Mouse (Mus musculus): ENCODE measurements around the gene Casp6. TPM values are rescaled to one million over a fixed set of nuclear protein-coding genes. Genes with fewer than 3 reads are reported as not detected.

Gene Casp6
- polyA plus RNA-seq, 1 experiment from 2014 or later, result 20.1 TPM

DNA sequence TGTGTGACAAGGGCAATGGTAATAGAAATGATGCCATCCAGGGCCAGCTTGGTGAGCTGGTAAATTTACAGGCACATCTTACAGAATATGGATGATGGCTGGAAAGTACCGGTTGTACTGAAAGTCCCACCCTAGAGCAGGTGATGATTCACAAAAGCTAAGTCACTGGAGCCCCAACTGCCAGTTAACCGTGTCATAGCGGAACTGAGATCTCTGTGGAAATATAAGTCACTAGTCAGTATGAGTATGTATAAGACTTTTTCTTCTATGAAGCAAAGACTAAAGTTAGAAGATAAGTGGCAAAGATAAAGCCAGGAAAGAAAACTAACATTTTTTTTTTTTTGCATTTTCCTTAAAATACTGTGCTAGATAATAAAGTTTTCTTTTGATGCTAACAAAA, 8.1 kb upstream of the Casp6 start:
- WGBS, result 93% methylated on average over 3 of the region's 3 CpGs
- H3K9ac ChIP-seq, result no peak overlapping the region
- H3K27ac ChIP-seq, result no peak overlapping the region
- H3K27me3 ChIP-seq (replicated peaks), result no peaks in the 10 kb centered on the region
- H3K36me3 ChIP-seq (replicated peaks), result peaks cover 6% of the 10 kb centered on the region; the same call in 1 of the 2 replicates
- no peaks in the 10 kb centered on the region for H3K4me1 ChIP-seq
- H3K4me3 ChIP-seq, result no peak overlapping the region
- no peaks in the 10 kb centered on the region for H3K9me3 ChIP-seq
- no peak for ATAC-seq (replicated peaks)
- no peak overlapping the region for H3K4me2 ChIP-seq

DNA sequence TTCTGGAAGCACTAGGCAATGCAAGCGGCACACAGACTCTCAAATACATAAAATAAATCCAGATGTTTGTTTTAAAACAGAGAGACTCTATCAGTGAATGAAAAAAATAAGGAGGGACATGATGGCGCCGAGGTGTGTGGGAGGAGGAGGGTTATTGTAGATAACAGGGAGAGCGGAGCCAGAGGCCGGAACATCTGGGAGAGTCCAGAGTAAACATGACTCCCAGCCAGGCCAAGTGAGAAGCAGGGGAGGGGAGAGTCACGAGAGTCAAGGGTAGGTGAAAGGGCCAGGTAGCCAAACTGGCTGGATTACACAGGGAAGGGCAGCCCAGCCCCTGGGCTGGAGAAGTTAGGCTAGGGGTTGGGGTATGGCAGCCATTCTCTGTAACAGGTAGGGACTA, 4.6 kb upstream of the Casp6 start:
- ATAC-seq (replicated peaks), result no peak
- no peak overlapping the region for H3K9ac ChIP-seq
- no peaks in the 10 kb centered on the region; the same call in 1 of the 2 replicates for H3K36me3 ChIP-seq (replicated peaks)
- H3K27ac ChIP-seq, result no peak overlapping the region
- no peak overlapping the region for H3K4me2 ChIP-seq
- H3K4me3 ChIP-seq, result no peak overlapping the region
- WGBS, result 92% methylated on average over 6 of the region's 6 CpGs
- H3K9me3 ChIP-seq, result no peaks in the 10 kb centered on the region
- H3K4me1 ChIP-seq, result peaks cover 3% of the 10 kb centered on the region
- no peaks in the 10 kb centered on the region for H3K27me3 ChIP-seq (replicated peaks)

DNA sequence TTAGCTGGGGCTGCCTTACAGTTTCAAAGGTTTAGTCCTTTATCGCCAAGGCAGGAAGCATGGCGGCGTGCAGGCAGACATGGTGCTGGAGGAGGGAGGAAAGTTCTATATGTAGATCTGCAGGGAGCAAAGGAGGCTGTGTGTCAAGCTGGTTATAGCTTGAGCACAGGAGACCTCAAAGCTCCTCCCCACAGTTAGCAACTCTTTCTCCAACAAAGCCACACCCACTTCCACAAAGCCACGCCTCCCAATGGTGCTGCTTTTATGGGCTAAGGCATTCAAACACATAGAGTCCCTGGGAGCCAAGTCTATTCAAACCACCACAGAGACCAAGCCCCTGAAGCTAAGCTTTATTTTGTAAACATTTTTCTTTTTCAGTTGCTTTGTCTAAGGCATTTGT, 2.3 kb upstream of the Casp6 start:
- no peaks in the 10 kb centered on the region for H3K27me3 ChIP-seq (replicated peaks)
- no peaks in the 10 kb centered on the region for H3K36me3 ChIP-seq (replicated peaks)
- ATAC-seq (replicated peaks), result no peak
- peaks cover 11% of the 10 kb centered on the region for H3K4me1 ChIP-seq
- H3K9ac ChIP-seq, result no peak overlapping the region
- H3K4me3 ChIP-seq, result no peak overlapping the region
- H3K9me3 ChIP-seq, result no peaks in the 10 kb centered on the region
- H3K27ac ChIP-seq, result no peak overlapping the region
- 60% methylated on average over 4 of the region's 4 CpGs for WGBS
- H3K4me2 ChIP-seq, result no peak overlapping the region

DNA sequence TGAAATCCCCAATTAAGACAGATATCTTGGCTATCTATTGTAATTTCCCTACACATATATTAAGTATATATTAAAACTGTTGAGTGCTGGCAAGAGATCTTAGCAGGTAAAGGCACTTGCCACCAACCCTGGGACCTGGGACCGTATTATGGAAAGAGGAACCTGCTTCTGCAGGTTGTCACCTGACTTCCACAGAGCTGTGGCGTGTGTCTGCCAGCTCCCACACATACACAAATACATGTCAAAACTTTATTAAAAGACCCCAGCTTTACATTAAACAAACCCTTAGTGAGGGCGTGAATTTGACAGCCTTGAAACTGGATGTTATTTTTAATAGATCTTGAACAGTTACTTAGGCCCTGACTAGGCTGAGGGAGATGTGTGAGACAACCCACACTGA, 2.1 kb downstream of the Casp6 start:
- Histone ChIP-seq H3K4me3 (no peak overlapping the region), H3K27ac (no peak overlapping the region), H3K4me2 (no peak overlapping the region), H3K4me1 (peaks cover 11% of the 10 kb centered on the region), H3K9me3 (no peaks in the 10 kb centered on the region), H3K27me3 (replicated peaks) (no peaks in the 10 kb centered on the region), H3K9ac (no peak overlapping the region), H3K36me3 (replicated peaks) (no peaks in the 10 kb centered on the region)
- no peak for ATAC-seq (replicated peaks)
- WGBS, result 95% methylated on average over 3 of the region's 3 CpGs

DNA sequence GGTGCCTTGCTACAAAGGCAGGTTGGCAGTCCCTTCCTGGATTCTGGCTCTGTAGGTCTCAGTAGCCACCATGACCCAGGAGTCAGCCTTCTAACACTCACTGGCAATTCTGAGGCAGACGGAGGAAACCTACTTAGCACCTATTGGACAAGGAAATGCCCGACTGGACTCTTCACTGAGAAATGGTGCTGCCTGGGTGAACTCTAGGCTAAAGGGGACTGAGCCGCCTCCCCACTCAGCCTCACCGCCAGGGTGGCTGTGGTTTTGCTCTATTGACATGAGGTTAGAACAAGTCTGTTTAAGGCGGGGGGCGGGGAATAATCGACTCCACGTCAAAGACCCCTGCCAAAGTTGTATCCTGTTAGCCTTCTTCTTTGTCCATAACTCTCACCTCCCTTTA, 2.6 kb downstream of the Casp6 start:
- H3K4me2 ChIP-seq, result no peak overlapping the region
- 84% methylated on average over 8 of the region's 8 CpGs for WGBS
- no peaks in the 10 kb centered on the region for H3K36me3 ChIP-seq (replicated peaks)
- no peak overlapping the region for H3K9ac ChIP-seq
- H3K27me3 ChIP-seq (replicated peaks), result no peaks in the 10 kb centered on the region
- no peak for ATAC-seq (replicated peaks)
- no peak overlapping the region for H3K27ac ChIP-seq
- no peaks in the 10 kb centered on the region for H3K9me3 ChIP-seq
- peaks cover 11% of the 10 kb centered on the region for H3K4me1 ChIP-seq
- no peak overlapping the region for H3K4me3 ChIP-seq

DNA sequence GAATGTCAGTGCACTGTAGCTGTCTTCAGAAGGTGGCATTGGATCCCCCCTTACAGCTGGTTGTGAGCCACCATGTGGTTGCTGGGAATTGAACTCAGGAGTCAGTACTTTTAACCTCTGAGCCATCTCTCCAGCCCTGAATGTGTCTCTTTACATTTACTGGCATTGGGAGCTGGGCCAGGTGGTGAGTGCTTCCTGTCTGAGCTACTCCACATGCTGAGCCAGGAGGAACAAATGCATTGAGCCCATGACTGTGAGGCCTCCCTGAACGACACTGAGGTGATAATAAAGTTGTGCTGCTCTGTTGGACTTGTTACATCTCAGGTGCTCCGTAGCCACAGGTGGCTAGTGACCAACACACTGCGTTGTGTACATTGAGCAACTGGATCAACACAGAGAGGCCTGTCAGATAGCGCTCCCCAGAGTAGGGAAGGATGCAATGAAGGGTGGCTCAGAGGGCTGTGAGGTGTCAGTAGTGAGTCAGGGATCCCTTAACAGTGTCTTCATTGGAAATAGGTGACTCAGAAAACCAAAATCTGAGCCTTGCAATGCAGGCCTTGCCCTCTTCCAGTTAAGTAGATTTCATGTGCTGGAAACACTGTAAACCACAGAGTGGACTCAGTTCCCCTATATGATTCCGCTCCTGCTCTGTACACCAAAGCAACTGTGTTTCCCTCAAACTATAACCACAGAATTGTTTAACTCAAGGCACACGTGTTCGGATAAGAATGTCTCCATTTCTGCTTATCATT, 3.3 kb downstream of the Casp6 start:
- 88% methylated on average over 7 of the region's 7 CpGs for WGBS
- Histone ChIP-seq H3K9me3 (no peaks in the 10 kb centered on the region), H3K4me3 (no peak overlapping the region), H3K4me2 (no peak overlapping the region), H3K9ac (no peak overlapping the region), H3K27ac (no peak overlapping the region), H3K4me1 (peaks cover 11% of the 10 kb centered on the region), H3K36me3 (replicated peaks) (no peaks in the 10 kb centered on the region), H3K27me3 (replicated peaks) (no peaks in the 10 kb centered on the region)
- no peak for ATAC-seq (replicated peaks)

DNA sequence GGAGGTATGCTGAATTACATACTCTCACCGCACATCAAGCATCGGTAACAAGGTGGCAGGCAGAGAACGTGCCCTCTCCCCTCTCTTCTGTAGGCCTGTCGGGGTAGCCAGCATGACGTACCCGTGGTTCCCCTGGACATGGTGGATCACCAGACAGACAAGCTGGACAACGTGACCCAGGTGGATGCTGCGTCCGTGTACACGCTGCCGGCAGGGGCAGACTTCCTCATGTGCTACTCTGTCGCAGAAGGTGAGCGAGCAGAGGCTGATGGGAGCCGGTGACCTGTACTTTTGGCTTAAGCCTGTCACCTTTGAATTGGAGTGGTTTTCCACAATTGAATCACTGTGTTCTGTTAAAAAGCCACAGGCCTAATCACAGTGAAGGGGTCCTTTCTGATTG, 10.8 kb downstream of the Casp6 start:
- WGBS, result 94% methylated on average over 14 of the region's 14 CpGs
- H3K4me2 ChIP-seq, result no peak overlapping the region
- H3K27ac ChIP-seq, result no peak overlapping the region
- no peaks in the 10 kb centered on the region for H3K36me3 ChIP-seq (replicated peaks)
- no peak for ATAC-seq (replicated peaks)
- no peak overlapping the region for H3K9ac ChIP-seq
- H3K9me3 ChIP-seq, result no peaks in the 10 kb centered on the region
- no peak overlapping the region for H3K4me3 ChIP-seq
- no peaks in the 10 kb centered on the region for H3K4me1 ChIP-seq
- no peaks in the 10 kb centered on the region for H3K27me3 ChIP-seq (replicated peaks)

DNA sequence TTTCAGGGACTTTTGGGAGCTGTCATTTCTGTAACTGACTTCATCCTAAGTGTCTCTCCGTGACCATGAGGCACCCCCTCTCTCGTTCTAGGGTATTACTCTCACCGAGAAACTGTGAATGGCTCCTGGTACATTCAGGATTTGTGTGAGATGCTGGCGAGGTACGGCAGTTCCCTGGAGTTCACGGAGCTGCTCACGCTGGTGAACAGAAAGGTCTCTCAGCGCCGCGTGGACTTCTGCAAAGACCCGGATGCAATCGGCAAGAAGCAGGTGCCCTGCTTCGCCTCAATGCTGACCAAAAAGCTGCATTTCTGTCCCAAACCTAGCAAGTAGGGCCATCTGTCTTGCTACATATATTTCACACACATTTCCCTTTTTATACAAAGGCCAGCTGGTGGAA, 12.0 kb downstream of the Casp6 start:
- no peak overlapping the region for H3K4me2 ChIP-seq
- WGBS, result 90% methylated on average over 13 of the region's 13 CpGs
- no peaks in the 10 kb centered on the region for H3K9me3 ChIP-seq
- no peak overlapping the region for H3K9ac ChIP-seq
- H3K4me1 ChIP-seq, result no peaks in the 10 kb centered on the region
- no peaks in the 10 kb centered on the region for H3K27me3 ChIP-seq (replicated peaks)
- no peak for ATAC-seq (replicated peaks)
- no peak overlapping the region for H3K27ac ChIP-seq
- H3K36me3 ChIP-seq (replicated peaks), result no peaks in the 10 kb centered on the region
- H3K4me3 ChIP-seq, result no peak overlapping the region

DNA sequence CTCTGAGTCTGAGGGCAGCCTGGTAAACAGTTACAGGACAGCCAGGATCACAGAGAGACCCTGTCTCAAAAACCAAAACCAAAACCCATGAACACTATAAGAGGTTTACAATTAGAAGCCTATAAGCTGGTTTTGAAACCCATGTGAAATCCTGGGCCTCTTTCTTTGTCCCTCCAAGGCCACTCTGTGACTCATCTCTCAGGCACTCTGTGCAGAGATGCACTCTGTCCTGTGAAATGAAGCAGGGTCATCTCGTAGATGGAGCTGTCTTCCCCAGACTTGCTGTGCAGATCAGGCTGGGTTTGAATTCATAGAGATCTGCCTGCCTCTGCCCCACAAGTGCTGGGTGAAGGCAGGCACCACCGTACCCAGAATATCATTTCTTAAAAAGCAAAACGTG, 16.2 kb downstream of the Casp6 start:
- ATAC-seq (replicated peaks), result no peak
- WGBS, result 80% methylated on average over 3 of the region's 3 CpGs

DNA sequence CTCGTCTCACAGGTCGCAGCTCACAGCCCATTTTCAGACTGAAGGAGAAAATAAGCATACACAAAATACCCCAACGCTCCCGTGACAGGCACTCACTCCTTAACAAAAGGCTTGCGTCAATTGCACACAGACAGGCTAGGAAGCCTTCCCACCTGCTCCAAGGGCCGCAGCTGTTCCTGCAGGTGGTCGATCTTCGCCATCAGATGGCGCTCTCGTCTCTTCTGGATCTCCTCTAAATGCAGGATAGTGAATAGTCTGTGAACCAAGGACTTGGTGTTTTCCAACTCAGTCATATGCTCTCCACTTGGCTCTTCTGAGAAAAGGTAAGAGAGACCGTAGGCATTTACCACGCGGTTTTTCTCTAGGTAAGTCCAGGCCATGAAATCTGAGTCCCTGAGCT, 17.2 kb downstream of the Casp6 start:
- Histone ChIP-seq H3K4me3 (no peak overlapping the region), H3K36me3 (replicated peaks) (no peaks in the 10 kb centered on the region), H3K9ac (no peak overlapping the region), H3K27ac (no peak overlapping the region), H3K4me2 (no peak overlapping the region), H3K4me1 (0 out of 2 replicates have a peak, but pooled peaks cover 2% of the 10 kb centered on the region), H3K27me3 (replicated peaks) (no peaks in the 10 kb centered on the region), H3K9me3 (no peaks in the 10 kb centered on the region)
- WGBS, result 13% methylated on average over 13 of the region's 13 CpGs
- peak; percentile 87 for ATAC-seq (replicated peaks)

More for the DNA sequence above, 16.2 kb downstream of the Casp6 start:
- Histone ChIP-seq H3K27me3 (replicated peaks) (no peaks in the 10 kb centered on the region), H3K27ac (no peak overlapping the region), H3K4me1 (0 out of 2 replicates have a peak, but pooled peaks cover 2% of the 10 kb centered on the region), H3K9me3 (no peaks in the 10 kb centered on the region), H3K36me3 (replicated peaks) (no peaks in the 10 kb centered on the region), H3K9ac (no peak overlapping the region), H3K4me3 (no peak overlapping the region), H3K4me2 (no peak overlapping the region)

DNA sequence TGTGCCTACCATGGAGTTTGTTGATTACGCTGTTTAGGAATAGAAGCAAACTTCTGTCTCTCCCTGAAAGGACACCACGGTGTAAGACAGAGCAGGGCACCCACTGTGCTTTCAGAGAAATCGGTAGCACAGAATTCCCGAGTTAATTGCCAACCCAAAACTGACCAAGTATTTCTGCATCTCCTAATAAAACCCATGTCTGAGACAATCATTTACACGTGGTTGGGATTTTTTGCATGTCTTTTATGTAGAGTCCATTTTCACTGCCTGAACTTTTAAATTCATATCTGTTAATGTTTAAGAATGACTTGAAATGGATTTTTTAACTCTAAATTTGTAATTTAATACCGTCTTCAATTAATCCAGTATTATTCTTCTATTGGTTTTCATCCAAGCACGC, 22.4 kb downstream of the Casp6 start:
- no peaks in the 10 kb centered on the region for H3K4me1 ChIP-seq
- no peaks in the 10 kb centered on the region for H3K9me3 ChIP-seq
- H3K4me2 ChIP-seq, result no peak overlapping the region
- no peaks in the 10 kb centered on the region for H3K36me3 ChIP-seq (replicated peaks)
- H3K27ac ChIP-seq, result no peak overlapping the region
- H3K9ac ChIP-seq, result no peak overlapping the region
- no peak for ATAC-seq (replicated peaks)
- H3K27me3 ChIP-seq (replicated peaks), result no peaks in the 10 kb centered on the region
- no peak overlapping the region for H3K4me3 ChIP-seq
- WGBS, result 91% methylated on average over 7 of the region's 7 CpGs

DNA sequence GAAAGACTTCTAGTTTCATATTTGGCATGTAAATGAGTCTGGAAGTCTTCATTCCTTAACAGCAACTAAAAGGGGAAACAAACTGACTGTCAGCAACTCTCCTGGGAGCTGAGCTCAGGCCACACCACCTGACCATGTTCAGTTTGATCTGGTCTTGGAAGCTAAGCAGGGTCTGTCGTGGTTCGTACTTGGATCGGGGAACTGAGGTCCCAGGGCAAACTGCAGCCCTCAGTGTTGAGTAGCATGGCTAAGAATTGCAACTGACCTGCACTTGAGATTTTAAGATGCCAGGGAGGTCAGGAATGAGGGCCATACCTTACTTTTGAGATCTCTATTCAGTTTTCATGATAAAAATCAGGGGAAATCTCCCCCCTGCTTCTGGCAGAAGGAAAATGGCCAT, 24.6 kb downstream of the Casp6 start:
- no peak overlapping the region for H3K4me2 ChIP-seq
- no peak overlapping the region for H3K27ac ChIP-seq
- no peak for ATAC-seq (replicated peaks)
- H3K27me3 ChIP-seq (replicated peaks), result no peaks in the 10 kb centered on the region
- no peaks in the 10 kb centered on the region for H3K36me3 ChIP-seq (replicated peaks)
- no peak overlapping the region for H3K4me3 ChIP-seq
- no peak overlapping the region for H3K9ac ChIP-seq
- 89% methylated on average over 3 of the region's 3 CpGs for WGBS
- no peaks in the 10 kb centered on the region for H3K4me1 ChIP-seq
- H3K9me3 ChIP-seq, result no peaks in the 10 kb centered on the region

DNA sequence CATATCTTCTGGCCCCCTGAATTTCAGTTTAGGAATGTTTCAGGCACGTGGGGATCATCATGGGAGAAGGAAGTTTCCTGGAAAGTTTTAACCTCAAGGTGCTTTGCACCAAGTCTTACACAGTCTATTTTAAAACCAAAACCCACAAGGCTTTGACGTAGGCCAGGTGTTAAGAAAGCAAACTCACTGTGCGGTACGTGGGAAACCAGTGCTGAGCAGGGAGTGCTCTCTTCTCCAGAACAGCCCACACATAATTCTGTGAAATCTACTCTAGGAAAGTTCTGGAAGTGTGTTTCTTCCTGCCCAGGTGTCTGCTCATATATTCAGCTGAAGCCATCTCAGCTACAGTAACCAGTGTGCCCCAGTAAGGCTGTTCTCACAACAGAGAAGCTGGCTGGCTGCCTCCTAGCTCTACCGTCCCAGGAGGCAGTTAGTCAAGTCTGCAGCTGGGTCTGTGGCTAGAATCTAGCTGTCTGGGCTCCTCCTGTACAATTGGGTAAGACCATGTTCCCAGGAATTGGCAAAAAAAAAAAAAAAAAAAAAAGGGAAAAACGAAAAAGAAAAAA, 29.1 kb downstream of the Casp6 start:
- no peak for ATAC-seq (replicated peaks)
- H3K9ac ChIP-seq, result no peak overlapping the region
- no peak overlapping the region for H3K27ac ChIP-seq
- no peaks in the 10 kb centered on the region for H3K36me3 ChIP-seq (replicated peaks)
- H3K4me1 ChIP-seq, result no peaks in the 10 kb centered on the region
- no peaks in the 10 kb centered on the region for H3K9me3 ChIP-seq
- 73% methylated on average over 6 of the region's 6 CpGs for WGBS
- no peak overlapping the region for H3K4me2 ChIP-seq
- no peaks in the 10 kb centered on the region for H3K27me3 ChIP-seq (replicated peaks)
- H3K4me3 ChIP-seq, result no peak overlapping the region

Measured in midbrain, embryonic 15.5 days (tissue).